Mouse (Mus musculus): ENCODE measurements around the gene Sap30.
"Not testable (repeated sequence)": the region's sequence is repeated elsewhere in the genome, so short reads cannot be mapped to it uniquely, and the experiment has no call there.

Gene Sap30

DNA sequence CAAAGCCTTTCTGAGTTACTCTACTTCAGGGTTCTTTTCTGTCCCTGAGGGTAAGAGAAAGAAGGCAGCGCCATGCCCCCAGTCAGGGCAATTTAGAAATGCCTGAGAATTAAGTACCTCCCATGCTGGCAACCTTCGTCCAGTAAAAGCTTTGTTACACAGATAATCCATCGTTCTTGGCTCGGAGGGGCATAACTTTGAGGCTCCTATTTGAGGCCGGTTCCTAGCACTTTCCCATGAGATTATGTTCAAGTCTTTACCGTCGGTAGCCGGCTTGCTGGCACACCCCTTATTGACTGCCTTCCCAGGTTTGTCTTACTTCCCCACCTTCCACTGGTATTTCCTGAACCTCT lies 10.8 kb upstream of the Sap30 start:
- DNase-seq (ENCODE audit: low spot score), result no peak

DNA sequence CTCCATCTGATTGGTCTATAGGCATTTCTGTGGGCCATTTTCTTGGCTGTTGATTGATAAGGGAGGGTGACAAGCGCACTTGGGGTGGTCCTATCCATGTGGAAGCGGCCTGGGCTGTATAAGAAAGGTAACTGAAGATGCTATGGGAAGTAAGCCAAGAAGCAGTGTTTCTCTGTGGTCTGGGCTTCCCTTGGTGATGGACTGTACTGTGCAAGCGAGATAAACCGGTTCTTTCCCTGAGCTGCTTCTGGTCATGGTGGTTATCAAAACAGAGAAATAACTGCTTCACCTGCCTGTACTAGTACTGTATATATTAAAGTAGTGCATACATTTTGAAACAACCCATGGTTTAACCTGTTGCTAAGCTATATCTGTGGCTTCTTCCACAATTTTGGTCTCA lies 4.2 kb upstream of the Sap30 start:
- DNase-seq (ENCODE audit: low spot score), result no peak

DNA sequence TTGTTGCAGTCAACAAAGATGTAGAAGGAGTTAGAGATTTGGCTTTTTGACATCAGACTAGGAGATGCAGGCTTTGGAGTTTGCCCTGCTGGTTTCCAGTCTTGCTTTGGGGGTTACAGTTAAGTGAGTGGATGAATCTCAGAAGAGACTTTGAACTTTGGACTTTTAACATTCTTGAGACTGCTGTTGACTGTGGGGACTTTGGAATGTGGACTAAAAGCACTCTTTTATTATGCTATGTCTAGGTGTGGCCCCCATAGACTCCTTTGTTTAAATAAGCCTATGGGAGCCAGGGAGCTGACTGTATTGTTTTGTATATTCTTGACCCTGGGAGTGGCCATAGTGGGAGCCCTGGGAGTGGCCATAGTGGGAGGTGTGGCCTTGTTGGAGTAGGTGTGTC lies 2.2 kb upstream of the Sap30 start:
- no peak for DNase-seq (ENCODE audit: low spot score)

DNA sequence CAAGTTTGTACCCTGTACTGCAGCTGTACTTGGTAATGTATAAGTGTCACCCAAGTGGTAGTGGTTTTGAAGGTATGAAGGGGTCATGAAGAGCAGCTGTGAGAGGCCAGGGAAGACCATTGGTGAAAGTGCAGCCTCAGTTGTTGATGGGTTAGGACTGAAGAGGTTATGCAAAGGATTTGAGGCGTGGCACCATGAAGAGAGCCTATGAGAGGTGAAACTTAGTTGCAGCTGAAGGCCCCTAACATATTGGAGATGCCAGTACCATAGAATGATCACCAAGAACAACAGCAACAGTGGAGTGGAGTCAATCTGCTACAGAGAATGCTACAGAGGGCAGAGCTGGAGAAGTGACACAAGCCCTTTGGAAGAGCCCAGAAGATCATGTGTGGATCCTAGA lies 1.7 kb upstream of the Sap30 start:
- no peak for DNase-seq (ENCODE audit: low spot score)

DNA sequence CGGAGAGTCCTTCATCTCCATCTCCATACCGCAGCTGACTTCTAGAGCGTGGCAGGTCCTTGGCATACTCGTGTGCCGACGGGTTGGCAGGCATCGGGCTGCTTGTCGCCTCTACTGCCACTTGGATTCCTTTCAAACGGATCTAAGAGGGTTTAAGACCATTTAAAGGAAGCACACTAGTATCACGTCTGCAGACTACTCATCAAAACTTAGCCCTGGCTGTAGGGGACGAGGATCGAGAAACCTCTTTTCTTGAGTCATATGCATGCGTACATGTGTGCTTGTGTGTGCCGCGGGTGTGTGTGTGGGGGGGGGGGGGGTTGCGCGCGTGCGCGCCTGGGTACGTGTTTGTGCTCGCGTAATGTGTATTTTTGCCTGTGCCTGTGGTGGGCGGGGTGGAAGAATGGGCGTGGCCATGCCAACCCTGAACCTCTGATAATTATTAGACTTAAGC lies 679 bp upstream of the Sap30 start:
- DNase-seq (ENCODE audit: low spot score), result peak; percentile 74

DNA sequence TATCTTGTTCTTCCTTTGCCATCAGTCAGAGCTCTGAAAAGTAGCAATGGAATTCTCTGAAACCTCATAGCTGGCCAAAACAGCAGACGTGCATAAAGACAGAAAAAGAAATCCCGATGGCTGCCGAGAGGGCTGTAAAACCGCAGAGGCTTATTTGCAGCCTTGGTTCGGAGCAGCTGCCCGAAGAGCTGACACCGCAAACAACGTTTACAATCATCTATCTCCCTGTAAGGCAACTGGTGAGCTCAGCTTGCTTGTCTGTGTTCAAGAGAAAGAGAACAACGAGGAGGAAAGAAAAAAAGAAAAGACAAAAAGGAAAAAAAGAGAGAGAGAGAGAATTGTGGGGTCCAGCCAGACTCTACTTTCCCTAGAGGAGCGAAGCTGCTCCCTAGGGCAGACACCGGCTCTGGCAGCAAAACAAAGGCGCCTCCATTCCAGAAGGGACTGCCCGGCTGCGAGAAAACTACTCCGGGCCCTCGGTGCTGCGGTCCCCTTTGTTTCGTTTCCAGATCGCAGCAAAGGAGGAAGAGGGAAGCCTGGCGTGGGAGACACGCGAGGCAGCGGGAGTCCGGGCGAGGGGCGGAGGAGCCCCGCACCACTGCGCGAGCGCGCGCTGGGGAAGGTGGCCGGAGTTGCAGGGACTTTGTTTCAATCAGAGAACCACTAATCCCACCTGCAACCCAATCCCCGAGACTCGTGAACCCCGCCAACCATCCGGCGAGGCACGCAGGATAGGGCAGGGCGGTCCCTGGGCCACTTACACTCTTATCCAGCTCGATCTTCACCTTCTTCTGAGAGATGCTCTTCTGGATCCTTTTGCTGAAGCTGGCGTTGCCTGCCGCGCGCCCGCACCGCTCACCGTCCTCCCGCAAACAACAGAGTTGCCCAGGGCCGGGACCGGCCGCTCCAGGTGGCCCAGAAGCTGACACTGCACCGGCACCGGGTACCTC lies 894 bp downstream of the Sap30 start:
- DNase-seq (ENCODE audit: low spot score), result peak; percentile 47

DNA sequence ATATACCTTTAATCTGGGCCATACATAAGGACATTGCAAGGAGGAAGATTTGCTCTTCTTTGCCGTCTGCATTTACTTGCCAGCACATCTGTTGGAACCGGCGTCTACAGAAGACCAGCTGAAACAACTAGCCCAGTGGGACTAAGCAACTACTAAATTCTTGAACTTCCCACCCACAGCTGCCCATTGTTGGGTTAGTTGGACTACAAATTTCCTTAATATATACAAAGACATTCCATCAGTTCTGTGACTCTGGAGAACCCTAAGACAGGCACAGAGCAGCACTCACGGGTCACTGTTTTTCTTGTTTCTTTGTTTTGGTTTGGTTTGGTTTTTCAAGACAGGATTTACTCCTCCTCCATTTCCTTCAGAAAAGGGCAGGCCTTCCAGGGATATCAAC lies 7.1 kb downstream of the Sap30 start:
- DNase-seq (ENCODE audit: low spot score), result no peak

DNA sequence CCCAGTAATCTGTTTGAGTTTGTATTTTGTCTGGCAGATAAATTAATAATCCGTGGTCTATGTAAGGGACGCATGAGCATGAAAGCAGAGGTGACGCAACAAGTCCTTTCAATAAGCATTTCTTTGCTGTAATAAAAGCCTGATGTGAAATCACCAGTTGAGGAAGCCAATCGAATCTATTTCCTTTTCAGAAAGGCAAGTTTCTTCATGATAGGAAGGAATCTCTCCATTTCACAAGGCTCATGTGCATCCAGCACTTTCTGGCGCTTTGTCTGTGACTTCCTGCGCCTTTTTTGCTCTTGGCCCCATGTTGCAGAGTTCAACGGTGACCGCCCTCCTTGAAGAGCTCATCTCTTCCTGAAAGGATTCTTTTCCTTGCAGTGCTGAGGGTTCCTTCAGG lies 8.0 kb downstream of the Sap30 start:
- DNase-seq (ENCODE audit: low spot score), result no peak

DNA sequence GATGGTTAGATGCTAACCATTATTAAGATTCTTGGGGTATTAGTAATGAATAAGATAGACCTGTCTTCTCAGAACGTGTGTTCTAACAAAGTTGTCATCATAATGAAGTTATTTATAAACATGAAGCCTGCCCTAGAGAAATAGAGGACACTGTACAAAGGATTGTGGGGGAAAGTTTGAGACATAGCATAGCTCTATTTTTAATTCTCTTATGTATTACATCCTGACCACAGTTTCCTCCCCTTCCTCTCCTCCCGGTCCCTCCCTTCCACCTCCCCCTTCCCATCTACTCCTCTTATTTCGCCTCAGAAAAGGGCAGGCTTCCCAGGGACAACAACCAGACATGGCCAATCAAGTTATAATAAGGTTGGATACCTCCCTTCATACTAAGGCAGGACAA lies 9.3 kb downstream of the Sap30 start:
- DNase-seq (ENCODE audit: low spot score), result no peak

DNA sequence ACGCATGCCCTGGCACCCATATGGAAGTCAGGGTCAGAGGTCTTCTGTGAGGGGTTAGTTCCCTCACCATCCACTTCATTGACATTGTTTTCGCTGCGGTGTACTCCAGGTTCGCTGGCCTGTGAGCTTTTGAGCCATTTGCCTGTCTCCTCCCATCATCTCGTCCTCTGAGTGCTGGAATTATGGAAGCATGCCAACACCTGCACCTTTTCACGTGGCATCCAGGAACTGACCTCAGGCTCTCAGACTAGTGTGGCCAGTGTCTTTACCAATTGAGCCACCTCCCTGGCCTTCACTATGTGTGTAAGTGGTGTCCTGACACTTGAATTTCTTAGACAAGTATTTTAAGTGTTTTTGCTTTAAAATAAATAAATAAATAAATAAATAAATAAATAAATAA lies 13.9 kb downstream of the Sap30 start:
- no peak for DNase-seq (ENCODE audit: low spot score)

DNA sequence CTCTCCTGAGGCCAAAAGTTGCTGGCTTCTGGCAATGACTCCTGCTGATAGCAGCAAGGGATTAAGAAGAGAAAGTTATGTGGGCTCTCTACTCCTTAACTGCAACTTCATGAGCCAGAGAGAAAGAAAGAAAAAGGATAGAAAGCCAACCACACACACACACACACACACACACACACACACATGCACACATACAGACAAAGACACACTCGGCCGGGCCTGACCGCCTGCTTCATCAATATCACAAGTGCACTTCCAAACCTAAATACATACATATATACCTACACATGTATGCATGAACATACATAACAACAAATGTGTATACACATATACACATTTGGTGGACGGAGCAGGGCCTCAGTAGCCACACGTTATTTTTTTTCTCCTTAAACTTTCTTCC lies 16.8 kb downstream of the Sap30 start:
- no peak for DNase-seq (ENCODE audit: low spot score)

DNA sequence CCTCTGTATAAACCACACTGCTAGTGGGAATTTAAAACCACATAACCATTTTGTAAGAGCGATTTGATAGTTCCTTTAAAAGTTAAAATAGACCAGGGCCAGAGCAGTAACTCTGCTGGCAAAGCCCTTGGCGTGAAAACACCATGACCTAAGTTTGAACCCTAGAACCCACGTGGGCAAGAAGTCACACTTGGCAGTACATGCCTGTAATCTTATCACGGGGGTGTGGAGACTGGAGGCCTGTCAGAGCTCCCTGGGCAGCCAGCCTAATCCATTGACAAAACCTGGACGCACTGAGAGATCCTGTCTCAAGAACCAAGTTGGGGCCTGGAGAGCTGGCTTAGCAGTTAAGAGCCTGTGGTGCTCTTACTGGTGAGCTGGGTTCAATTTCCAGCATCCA lies 19.0 kb downstream of the Sap30 start:
- DNase-seq (ENCODE audit: low spot score), result no peak

DNA sequence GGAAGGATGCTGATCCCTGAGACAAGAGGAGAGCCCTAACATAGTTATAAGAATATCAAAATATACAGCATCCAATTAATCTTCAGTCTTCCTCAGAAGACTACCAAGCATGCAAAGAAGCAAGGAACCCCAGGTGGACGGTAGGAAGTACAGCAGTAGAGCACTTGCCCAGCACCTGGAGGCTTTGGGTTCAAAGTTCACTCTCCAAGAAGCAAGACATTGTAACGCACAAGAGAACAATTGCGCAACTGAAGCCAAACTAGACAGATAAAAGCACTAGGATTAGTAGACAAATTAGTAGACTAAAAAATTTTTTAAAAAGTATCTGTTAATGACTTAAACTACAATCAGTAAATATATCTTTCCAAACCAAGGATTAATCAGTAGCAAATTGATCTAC lies 23.9 kb downstream of the Sap30 start:
- no peak for DNase-seq (ENCODE audit: low spot score)

DNA sequence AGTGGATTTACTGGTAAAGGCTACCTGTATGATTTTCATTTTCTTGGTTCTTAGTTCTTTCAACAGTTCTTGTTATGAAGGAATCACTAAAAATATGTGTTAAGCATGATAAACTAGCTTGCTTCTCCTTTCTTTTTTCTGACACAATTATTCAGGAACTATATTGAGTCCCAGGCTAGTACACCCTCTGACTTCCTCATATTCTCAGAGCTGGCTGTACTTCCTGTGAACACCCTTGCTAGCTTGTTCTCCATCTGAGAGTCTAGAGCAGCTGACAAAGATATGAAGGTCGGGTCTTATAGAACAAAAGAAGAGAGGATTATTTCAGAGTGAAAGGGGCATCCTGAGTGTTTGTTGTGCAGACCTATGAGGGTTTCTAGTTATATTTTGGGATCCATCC lies 24.8 kb downstream of the Sap30 start:
- no peak for DNase-seq (ENCODE audit: low spot score)

DNA sequence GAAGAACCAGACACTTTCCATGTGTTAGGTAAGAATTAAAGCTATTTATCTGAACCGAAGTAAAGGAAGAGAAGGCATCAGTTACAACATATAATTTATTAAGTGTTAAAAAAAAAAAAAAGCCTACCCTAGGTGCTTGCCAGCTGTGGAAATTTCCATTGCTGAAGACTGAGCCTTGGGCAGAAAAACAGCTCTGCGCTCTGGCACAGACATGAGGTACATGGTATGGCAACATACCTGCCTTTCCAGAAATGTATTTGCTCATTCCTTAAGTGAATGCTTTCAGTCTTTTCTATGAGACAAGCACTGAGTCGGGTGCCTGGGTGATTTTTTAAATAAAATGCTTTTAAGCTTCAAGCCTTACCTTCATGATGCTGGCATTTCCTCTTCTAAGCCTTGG lies 29.7 kb downstream of the Sap30 start:
- no peak for DNase-seq (ENCODE audit: low spot score)

DNA sequence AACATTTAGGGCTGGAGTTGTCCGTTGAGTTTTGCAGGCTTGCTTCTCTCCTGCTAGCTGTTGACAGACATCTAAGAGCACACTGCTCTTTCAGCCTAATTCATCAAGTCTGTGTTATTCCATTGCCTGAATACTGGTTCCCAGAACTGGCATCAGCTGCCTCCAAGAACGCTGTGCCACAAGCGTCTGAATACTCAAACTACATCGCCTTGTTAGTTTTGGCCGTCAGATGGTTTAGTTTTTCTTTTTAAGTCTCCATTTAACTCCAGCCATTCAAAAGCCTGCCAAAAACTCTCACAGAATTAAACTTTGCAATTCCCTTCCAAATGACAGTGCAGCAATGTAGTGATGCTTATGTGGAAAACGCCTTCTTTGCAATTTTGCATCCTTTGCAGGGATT lies 30.5 kb downstream of the Sap30 start:
- no peak for DNase-seq (ENCODE audit: low spot score)

DNA sequence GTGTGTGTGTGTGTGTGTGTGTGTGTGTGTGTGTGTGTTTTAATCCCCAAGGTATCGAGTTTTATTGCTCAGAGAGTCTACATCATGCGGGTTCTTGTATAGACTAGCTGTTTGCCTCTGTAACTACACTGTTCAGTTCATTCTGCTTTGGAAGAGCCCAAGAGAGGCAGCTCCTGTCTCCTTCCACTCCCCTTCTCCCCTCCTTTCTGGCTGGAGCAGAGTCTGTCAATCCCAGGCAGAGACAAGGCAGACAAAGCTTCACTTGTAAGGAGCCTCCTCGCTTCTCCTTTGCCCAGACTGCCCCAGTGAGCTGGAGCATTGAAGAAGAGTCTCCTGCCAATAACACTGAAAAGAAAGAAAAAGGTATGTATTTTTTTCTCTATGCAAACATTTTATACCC lies 31.9 kb downstream of the Sap30 start, which contains the start of gene Scrg1:
Gene Scrg1 (plus strand): TSS at position 159 of the 400 bp plus-strand sequence.
- no peak for DNase-seq (ENCODE audit: low spot score)

DNA sequence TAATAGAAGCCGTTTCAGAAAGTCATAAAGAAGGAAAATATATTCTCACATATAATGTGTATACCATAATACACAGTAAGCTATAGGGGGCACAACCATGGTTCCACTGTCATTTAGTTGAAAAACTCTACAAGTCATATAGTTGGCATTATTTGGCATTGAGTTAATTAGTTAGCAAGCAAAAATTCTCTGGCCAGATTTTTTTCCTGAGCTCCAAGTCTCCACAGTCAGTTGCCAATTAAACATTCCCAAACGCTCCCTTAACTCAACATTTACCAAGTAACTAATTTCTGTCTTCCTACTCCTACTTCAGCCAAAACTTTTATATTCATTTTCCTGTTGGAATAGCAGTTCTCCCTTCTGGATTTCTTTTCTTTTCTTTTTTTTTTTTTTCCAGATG lies 34.3 kb downstream of the Sap30 start:
- DNase-seq (ENCODE audit: low spot score), result no peak

DNA sequence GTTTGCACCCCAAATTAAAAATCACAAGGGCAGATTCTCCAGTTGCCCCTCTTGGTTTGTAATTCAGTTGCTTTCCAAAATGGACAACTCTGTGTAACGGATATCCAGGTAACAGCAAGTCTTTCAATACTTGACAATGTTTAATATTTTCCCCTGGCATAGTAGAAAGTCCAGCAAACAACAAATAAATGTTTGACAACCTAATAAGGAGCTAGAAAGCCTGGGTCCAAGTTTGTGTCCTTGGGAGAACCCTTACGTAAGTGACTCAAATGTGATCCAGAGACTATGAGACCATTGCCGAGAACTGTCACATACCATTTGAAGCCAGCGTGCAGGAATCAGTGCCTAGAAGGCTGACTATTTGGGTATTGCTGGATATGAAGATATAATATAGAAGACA lies 35.8 kb downstream of the Sap30 start:
- DNase-seq (ENCODE audit: low spot score), result no peak

DNA sequence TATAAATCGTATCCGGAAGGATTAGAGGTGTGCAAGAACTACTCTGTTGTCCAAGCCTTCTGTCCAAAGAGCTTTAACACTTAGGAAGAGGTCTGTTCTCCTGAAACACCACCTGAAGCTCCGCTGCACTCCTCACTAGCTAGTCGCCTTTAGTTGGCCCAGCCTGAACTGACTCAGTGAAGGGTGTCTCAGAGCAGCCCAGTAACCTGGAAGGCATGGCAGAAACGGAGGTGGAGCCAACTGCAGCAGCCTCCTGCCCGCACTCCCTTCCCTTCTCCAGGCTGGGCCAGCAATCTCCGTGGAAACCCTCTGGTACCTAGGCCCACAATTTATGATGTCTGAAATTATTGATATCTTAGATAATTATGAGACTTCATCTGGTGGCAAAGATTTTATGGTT lies 36.9 kb downstream of the Sap30 start:
- no peak for DNase-seq (ENCODE audit: low spot score)

DNA sequence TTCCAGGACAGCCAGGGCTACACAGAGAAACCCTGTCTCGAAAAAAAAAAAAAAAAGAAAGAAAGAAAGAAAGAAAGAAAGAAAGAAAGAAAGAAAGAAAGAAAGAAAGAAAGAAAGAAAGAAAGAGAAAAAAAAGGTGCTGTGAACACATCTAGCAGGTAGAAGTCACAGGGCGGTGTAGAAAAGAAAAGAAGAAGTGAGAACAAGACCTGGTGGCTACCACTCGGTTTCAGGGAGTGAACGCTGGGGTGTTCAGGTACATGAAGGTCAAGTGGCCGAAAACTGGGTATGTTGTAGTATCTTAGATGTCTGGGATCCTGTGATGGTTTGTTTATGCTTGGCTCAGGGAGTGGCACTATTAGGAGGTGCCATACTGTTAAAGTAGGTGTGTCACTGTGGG lies 41.8 kb downstream of the Sap30 start:
- DNase-seq (ENCODE audit: low spot score), result not testable (repeated sequence)

DNA sequence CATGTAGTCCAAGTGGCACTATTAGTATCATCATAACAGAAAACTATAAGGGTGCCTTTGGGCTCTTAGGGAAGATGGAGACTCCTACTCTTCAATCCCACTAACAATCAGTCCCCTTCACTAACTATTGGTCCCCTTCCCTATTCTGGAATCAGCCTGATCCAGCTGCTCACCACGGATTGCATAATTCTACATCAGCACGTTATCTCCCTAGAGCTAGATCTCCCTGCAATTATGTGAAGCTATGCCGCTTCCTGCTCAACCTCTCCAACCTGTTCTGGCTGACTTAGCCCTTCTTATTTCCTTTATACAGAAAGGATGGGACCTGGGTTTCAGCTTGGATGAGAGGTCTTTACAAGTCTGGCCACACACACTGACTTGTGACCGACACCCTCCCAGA lies 44.4 kb downstream of the Sap30 start:
- DNase-seq (ENCODE audit: low spot score), result no peak

DNA sequence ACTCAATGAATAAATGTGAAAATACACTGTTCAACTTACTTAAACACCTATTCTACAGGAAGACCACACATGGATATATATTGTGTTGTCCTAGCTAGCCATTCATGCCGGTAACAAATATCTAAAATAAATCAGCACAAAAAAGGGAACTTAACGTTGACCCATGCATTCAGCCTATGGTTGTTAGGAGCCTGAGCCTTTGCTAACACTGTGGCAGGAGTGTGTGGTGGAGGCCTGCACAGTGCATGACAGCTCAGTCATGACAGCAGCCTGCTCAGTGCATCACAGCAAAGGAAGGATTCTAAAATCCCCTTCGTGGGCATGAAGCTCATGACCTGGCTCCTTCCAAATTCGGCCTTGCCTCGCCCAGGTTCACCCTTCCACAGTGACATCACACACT lies 46.1 kb downstream of the Sap30 start:
- DNase-seq (ENCODE audit: low spot score), result no peak

DNA sequence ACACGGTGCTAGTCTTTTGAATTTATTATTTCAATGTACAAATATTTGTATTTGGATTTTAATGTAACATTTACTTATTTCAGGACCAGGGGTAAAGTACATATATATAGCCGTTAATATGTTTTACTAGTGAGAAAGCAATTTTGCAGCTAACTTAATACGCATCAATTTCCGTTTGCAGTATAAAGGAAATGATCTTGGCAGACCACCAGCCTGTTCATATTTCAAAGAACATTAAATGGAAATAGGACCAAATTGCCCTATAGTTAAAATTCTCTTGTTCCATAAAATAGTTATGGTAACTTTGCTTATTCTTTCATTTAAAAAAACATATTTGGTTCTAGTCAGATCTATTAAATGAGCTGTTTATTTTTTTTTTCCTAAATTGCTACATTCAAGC lies 46.5 kb downstream of the Sap30 start:
- DNase-seq (ENCODE audit: low spot score), result no peak

Measured in spleen, adult 12 weeks (tissue).